Mouse (Mus musculus): ENCODE measurements around the gene Psmb2.

Gene Psmb2

GRCm38 (mm10) chr4:126677054-126678003 lies at the start of gene Psmb2:
Psmb2 (plus strand) TSS chr4:126677630.
- ChIA-PET POLR2A (interaction anchor here (0.5 to 3.0 kb wide), 122 partner anchors 8 to 686 kb away, joined by 3 to 33 read pairs (median 4); partner anchors contain the start of genes AU040320 (in 3 of the 4), Clspn (in 3 of the 4), Ncdn (in 3 of the 4) and Ago3 (in 2 of the 4)), CTCF (interaction anchor here in 3 of 4 experiments (0.5 to 1.6 kb wide), 5 partner anchors 59 to 591 kb away, joined by 3 to 12 read pairs (median 3); partner anchors contain the start of gene Tfap2e (in 1 of the 3))

- POLR2A ChIA-PET: no interaction called here
- CTCF ChIA-PET: interaction anchor here in 2 of 4 experiments (0.6 to 0.7 kb wide), 3 partner anchors 35 to 224 kb away, joined by 3 read pairs; no protein-coding TSS in a partner anchor
Observed at GRCm38 (mm10) chr4:126631922-126632321, 45.5 kb upstream of the Psmb2 start.

- ChIA-PET CTCF (interaction anchor here in 2 of 4 experiments (0.6 kb wide), 2 partner anchors 224 to 478 kb away, joined by 3 to 5 read pairs; no protein-coding TSS in a partner anchor), POLR2A (no interaction called here)
Observed at GRCm38 (mm10) chr4:126632668-126633067, 44.8 kb upstream of the Psmb2 start.

GRCm38 (mm10) chr4:126636330-126636729 lies 41.1 kb upstream of the Psmb2 start:
- CTCF ChIA-PET: interaction anchor here in 2 of 4 experiments (0.6 to 1.4 kb wide), 2 partner anchors 9 to 82 kb away, joined by 3 to 6 read pairs; no protein-coding TSS in a partner anchor
- POLR2A ChIA-PET: interaction anchor here in 2 of 4 experiments (0.6 to 1.7 kb wide), 4 partner anchors 9 to 159 kb away, joined by 3 to 13 read pairs (median 3); partner anchors contain the start of gene Psmb2 (in 1 of the 2)

GRCm38 (mm10) chr4:126637446-126637845 lies 40.0 kb upstream of the Psmb2 start:
- ChIA-PET POLR2A (interaction anchor here in 1 of 4 experiments (0.6 to 1.7 kb wide), 2 partner anchors 11 to 40 kb away, joined by 3 to 10 read pairs; partner anchors contain the start of gene Psmb2), CTCF (interaction anchor here in 1 of 4 experiments (1.4 kb wide), 1 partner anchor 10 kb away, joined by 3 read pairs; no protein-coding TSS in a partner anchor)

- POLR2A ChIA-PET: interaction anchor here in 2 of 4 experiments (0.7 to 1.0 kb wide), 2 partner anchors 29 to 106 kb away, joined by 3 to 5 read pairs; no protein-coding TSS in a partner anchor
- CTCF ChIA-PET: no interaction called here
Observed at GRCm38 (mm10) chr4:126639339-126639738, 38.1 kb upstream of the Psmb2 start.

- CTCF ChIA-PET: no interaction called here
- POLR2A ChIA-PET: interaction anchor here in 1 of 4 experiments (1.5 kb wide), 1 partner anchor 15 kb away, joined by 3 read pairs; no protein-coding TSS in a partner anchor
Observed at GRCm38 (mm10) chr4:126641901-126642300, 35.5 kb upstream of the Psmb2 start.

GRCm38 (mm10) chr4:126643815-126644214 lies 33.6 kb upstream of the Psmb2 start:
- POLR2A ChIA-PET: interaction anchor here in 2 of 4 experiments (0.6 to 0.8 kb wide), 2 partner anchors 34 to 202 kb away, joined by 3 read pairs; partner anchors contain the start of gene Psmb2 (in 1 of the 2)
- CTCF ChIA-PET: interaction anchor here in 2 of 4 experiments (0.6 to 1.1 kb wide), 2 partner anchors 63 to 722 kb away, joined by 3 to 11 read pairs; no protein-coding TSS in a partner anchor

- POLR2A ChIA-PET: interaction anchor here in 2 of 4 experiments (0.6 to 0.8 kb wide), 2 partner anchors 33 to 202 kb away, joined by 3 read pairs; partner anchors contain the start of gene Psmb2 (in 1 of the 2)
- CTCF ChIA-PET: interaction anchor here in 1 of 4 experiments (0.6 to 1.1 kb wide), 2 partner anchors 63 to 200 kb away, joined by 3 read pairs; no protein-coding TSS in a partner anchor
Observed at GRCm38 (mm10) chr4:126644333-126644963, 33.0 kb upstream of the Psmb2 start.

GRCm38 (mm10) chr4:126647996-126648910 lies 29.2 kb upstream of the Psmb2 start:
- ChIA-PET POLR2A (no interaction called here), CTCF (no interaction called here)

- ChIA-PET POLR2A (interaction anchor here in 2 of 4 experiments (0.8 kb wide), 2 partner anchors 24 to 72 kb away, joined by 3 read pairs; partner anchors contain the start of gene Psmb2 (in 1 of the 2)), CTCF (no interaction called here)
Observed at GRCm38 (mm10) chr4:126653148-126653547, 24.3 kb upstream of the Psmb2 start.

- CTCF ChIA-PET: no interaction called here
- POLR2A ChIA-PET: interaction anchor here in 3 of 4 experiments (0.6 to 1.2 kb wide), 4 partner anchors 22 to 452 kb away, joined by 3 read pairs; partner anchors contain the start of genes Clspn (in 1 of the 3) and Psmb2 (in 1 of the 3)
Observed at GRCm38 (mm10) chr4:126655356-126655755, 22.1 kb upstream of the Psmb2 start.

- CTCF ChIA-PET: no interaction called here
- POLR2A ChIA-PET: interaction anchor here in 2 of 4 experiments (0.6 to 1.1 kb wide), 2 partner anchors 16 to 241 kb away, joined by 3 read pairs; partner anchors contain the start of gene Psmb2 (in 1 of the 2)
Observed at GRCm38 (mm10) chr4:126661249-126661648, 16.2 kb upstream of the Psmb2 start.

- POLR2A ChIA-PET: interaction anchor here in 1 of 4 experiments (1.1 kb wide), 1 partner anchor 10 kb away, joined by 4 read pairs; the partner anchor contains the start of gene Psmb2
- CTCF ChIA-PET: interaction anchor here in 1 of 4 experiments (0.7 to 1.1 kb wide), 2 partner anchors 172 to 202 kb away, joined by 3 read pairs; no protein-coding TSS in a partner anchor
Observed at GRCm38 (mm10) chr4:126667075-126667474, 10.4 kb upstream of the Psmb2 start.

GRCm38 (mm10) chr4:126682298-126682697 lies 4.9 kb downstream of the Psmb2 start:
- CTCF ChIA-PET: no interaction called here
- POLR2A ChIA-PET: interaction anchor here in 2 of 4 experiments (0.8 to 2.5 kb wide), 3 partner anchors 11 to 82 kb away, joined by 3 to 10 read pairs (median 3); no protein-coding TSS in a partner anchor

GRCm38 (mm10) chr4:126683084-126683483 lies 5.7 kb downstream of the Psmb2 start:
- CTCF ChIA-PET: no interaction called here
- POLR2A ChIA-PET: interaction anchor here in 3 of 4 experiments (0.8 to 2.5 kb wide), 5 partner anchors 10 to 94 kb away, joined by 3 to 10 read pairs (median 3); no protein-coding TSS in a partner anchor

GRCm38 (mm10) chr4:126689457-126689856 lies 12.0 kb downstream of the Psmb2 start:
- POLR2A ChIA-PET: interaction anchor here in 1 of 4 experiments (1.4 kb wide), 1 partner anchor 12 kb away, joined by 4 read pairs; the partner anchor contains the start of gene Psmb2
- CTCF ChIA-PET: no interaction called here

All from embryonic stem cell, embryonic (primary cell).